Mouse (Mus musculus): ENCODE data around the gene Bmx. TPM values are rescaled to one million over a fixed set of nuclear protein-coding genes. Genes with fewer than 3 reads are reported as not detected.

The Bmx gene
- polyA plus RNA-seq, 1 experiment from 2014 or later = 1.3 TPM

GRCm38 (mm10) chrX:164154594-164154993 is 103.4 kb downstream of the Bmx start:
- no peaks in the 10 kb centered on the region for H3K36me3 ChIP-seq (ENCODE audit: insufficient read depth, low read length)
- H3K4me1 ChIP-seq (replicated peaks; ENCODE audit: insufficient read depth, low read length) = no peaks in the 10 kb centered on the region
- TF ChIP-seq CTCF (IDR thresholded peaks at IDR 0.05; ENCODE audit: low read depth) = no peak
- no peak overlapping the region for H3K4me2 ChIP-seq (ENCODE audit: low read length)
- no peak overlapping the region for H3K9ac ChIP-seq (ENCODE audit: low read depth, low read length)
- H3K4me3 ChIP-seq (replicated peaks; ENCODE audit: low read depth, low read length) = no peak overlapping the region
- 77% methylated on average over 5 of the region's 5 CpGs for WGBS
- ATAC-seq (replicated peaks; ENCODE audit: low FRiP score, low read depth) = no peak
- H3K27me3 ChIP-seq (ENCODE audit: insufficient read depth, low read length) = no peaks in the 10 kb centered on the region
- H3K27ac ChIP-seq = no peak overlapping the region
- no peak for DNase-seq (ENCODE audit: low spot score)
- no peaks in the 10 kb centered on the region for H3K9me3 ChIP-seq (replicated peaks; ENCODE audit: low read length)

GRCm38 (mm10) chrX:164153606-164154005 is 104.4 kb downstream of the Bmx start:
- Histone ChIP-seq H3K9ac (ENCODE audit: low read depth, low read length) (no peak overlapping the region), H3K9me3 (replicated peaks; ENCODE audit: low read length) (no peaks in the 10 kb centered on the region), H3K4me1 (replicated peaks; ENCODE audit: insufficient read depth, low read length) (no peaks in the 10 kb centered on the region), H3K27ac (no peak overlapping the region), H3K4me3 (replicated peaks; ENCODE audit: low read depth, low read length) (no peak overlapping the region), H3K27me3 (ENCODE audit: insufficient read depth, low read length) (no peaks in the 10 kb centered on the region), H3K4me2 (ENCODE audit: low read length) (no peak overlapping the region), H3K36me3 (ENCODE audit: insufficient read depth, low read length) (no peaks in the 10 kb centered on the region)
- DNase-seq (ENCODE audit: low spot score) (peak; percentile 56), ATAC-seq (replicated peaks; ENCODE audit: low FRiP score, low read depth) (no peak)
- no peak for TF ChIP-seq CTCF (IDR thresholded peaks at IDR 0.05; ENCODE audit: low read depth)

DNA sequence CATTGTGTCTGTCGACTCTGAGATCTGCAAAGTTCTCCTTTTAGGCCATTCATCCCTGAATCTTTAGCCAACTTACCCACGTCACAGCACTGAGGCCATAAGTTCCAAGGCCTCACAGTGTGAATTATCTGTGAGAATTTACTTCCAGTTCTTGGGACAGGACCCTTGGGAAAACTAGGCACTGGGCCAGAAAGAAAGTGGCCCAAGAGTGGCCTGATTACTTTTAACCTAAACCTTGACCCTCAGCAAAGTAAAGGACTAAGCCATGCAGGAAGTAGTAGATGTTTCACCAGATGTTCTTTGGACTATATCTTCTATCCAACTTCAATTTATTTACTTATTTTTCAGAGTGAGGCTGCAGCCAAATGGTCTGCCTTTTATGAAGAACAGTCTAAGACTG is 105.3 kb downstream of the Bmx start:
- H3K36me3 ChIP-seq (ENCODE audit: insufficient read depth, low read length) = no peaks in the 10 kb centered on the region
- TF ChIP-seq CTCF (IDR thresholded peaks at IDR 0.05; ENCODE audit: low read depth) = no peak
- H3K9ac ChIP-seq (ENCODE audit: low read depth, low read length) = no peak overlapping the region
- H3K4me2 ChIP-seq (ENCODE audit: low read length) = no peak overlapping the region
- ATAC-seq (replicated peaks; ENCODE audit: low FRiP score, low read depth) (peak; percentile 49), DNase-seq (ENCODE audit: low spot score) (peak; percentile 59)
- no peaks in the 10 kb centered on the region for H3K9me3 ChIP-seq (replicated peaks; ENCODE audit: low read length)
- no peaks in the 10 kb centered on the region for H3K27me3 ChIP-seq (ENCODE audit: insufficient read depth, low read length)
- no peaks in the 10 kb centered on the region for H3K4me1 ChIP-seq (replicated peaks; ENCODE audit: insufficient read depth, low read length)
- 49% methylated on average over 2 of the region's 2 CpGs for WGBS
- no peak overlapping the region for H3K4me3 ChIP-seq (replicated peaks; ENCODE audit: low read depth, low read length)
- peak overlapping the region; percentile 36 for H3K27ac ChIP-seq

DNA sequence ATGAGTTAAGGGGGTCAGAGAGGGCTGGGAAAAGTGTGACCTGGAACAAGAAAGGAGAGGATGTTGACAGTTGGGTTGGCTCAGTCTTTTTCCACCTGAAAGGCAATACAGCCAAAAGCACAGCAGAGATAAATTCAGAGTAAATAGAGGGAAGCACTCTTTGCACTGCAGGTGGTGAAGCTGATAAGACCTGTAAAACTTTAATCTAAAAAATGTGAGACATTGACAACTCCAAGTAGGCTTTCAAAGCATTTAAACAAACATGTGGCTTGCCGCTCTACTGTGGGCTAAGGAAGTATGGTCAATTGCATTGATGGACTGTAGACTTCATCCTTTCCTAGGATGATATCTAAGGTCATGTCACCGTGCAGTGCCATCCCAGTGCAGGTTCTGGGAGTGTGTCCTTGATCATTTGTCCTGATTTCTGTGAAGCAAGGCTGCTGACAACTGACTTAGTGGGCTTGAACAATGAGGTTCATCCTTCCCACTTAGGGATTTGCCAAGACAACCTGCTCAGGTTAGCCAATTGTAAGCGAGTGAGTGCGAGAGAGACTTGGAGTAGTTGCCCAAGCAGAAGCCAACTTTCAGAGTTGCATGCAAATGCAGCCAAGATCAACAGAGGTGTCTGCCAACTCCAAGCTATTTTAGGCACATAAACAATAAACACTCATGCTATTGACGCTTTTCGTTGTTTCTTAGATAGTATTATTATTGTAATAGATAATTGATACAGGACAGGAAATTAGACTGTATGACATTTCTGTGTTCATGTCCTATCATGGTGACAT is 112.3 kb downstream of the Bmx start:
- no peak overlapping the region for H3K4me3 ChIP-seq (replicated peaks; ENCODE audit: low read depth, low read length)
- H3K27ac ChIP-seq = no peak overlapping the region
- TF ChIP-seq CTCF (IDR thresholded peaks at IDR 0.05; ENCODE audit: low read depth) = no peak
- no peaks in the 10 kb centered on the region for H3K27me3 ChIP-seq (ENCODE audit: insufficient read depth, low read length)
- H3K4me1 ChIP-seq (replicated peaks; ENCODE audit: insufficient read depth, low read length) = no peaks in the 10 kb centered on the region
- DNase-seq (ENCODE audit: low spot score) (no peak), ATAC-seq (replicated peaks; ENCODE audit: low FRiP score, low read depth) (no peak)
- H3K4me2 ChIP-seq (ENCODE audit: low read length) = no peak overlapping the region
- H3K36me3 ChIP-seq (ENCODE audit: insufficient read depth, low read length) = no peaks in the 10 kb centered on the region
- WGBS = 73% methylated on average over 6 of the region's 6 CpGs
- H3K9me3 ChIP-seq (replicated peaks; ENCODE audit: low read length) = no peaks in the 10 kb centered on the region
- H3K9ac ChIP-seq (ENCODE audit: low read depth, low read length) = no peak overlapping the region

Other genes starting within 250 kb of the Bmx start
- 6.7 and 6.8 TPM in 2 replicates for gene Car5b, start 230.2 kb downstream of the Bmx start, polyA plus RNA-seq (2015; fragmentation: Nextera tagmentation; extraction: Ambion mirVana)
- 18.8 and 18.9 TPM in 2 replicates for gene Siah1b, start 181.7 kb downstream of the Bmx start, polyA plus RNA-seq (2015; fragmentation: Nextera tagmentation; extraction: Ambion mirVana)
- gene Cltrn, start 169.4 kb downstream of the Bmx start, polyA plus RNA-seq (2015; fragmentation: Nextera tagmentation; extraction: Ambion mirVana) = 504 and 550 TPM in 2 replicates
- gene Ace2, start 118.9 kb downstream of the Bmx start, polyA plus RNA-seq (2015; fragmentation: Nextera tagmentation; extraction: Ambion mirVana) = 71.0 and 79.2 TPM in 2 replicates
- 9.5 and 10.6 TPM in 2 replicates for gene Pir, start 11.2 kb upstream of the Bmx start, polyA plus RNA-seq (2015; fragmentation: Nextera tagmentation; extraction: Ambion mirVana)
- gene Vegfd, start 115.2 kb upstream of the Bmx start, polyA plus RNA-seq (2015; fragmentation: Nextera tagmentation; extraction: Ambion mirVana) = 10.9 and 13.3 TPM in 2 replicates
- 7.6 and 7.8 TPM in 2 replicates for gene Piga, start 161.6 kb upstream of the Bmx start, polyA plus RNA-seq (2015; fragmentation: Nextera tagmentation; extraction: Ambion mirVana)
- 0.29 and 0.78 TPM in 2 replicates for gene Asb11, start 178.8 kb upstream of the Bmx start, polyA plus RNA-seq (2015; fragmentation: Nextera tagmentation; extraction: Ambion mirVana)
- 37.9 and 40.6 TPM in 2 replicates for gene Asb9, start 248.1 kb upstream of the Bmx start, polyA plus RNA-seq (2015; fragmentation: Nextera tagmentation; extraction: Ambion mirVana)